Mouse (Mus musculus): ENCODE results near the gene Il27. TPM values are rescaled to one million over a fixed set of nuclear protein-coding genes. Genes with fewer than 3 reads are reported as not detected.

The Il27 gene
- total RNA-seq, 2 experiments from 2014 or later, result not detected

Small RNAs within 50 kb of the gene (microRNA-seq; reads per million reads assigned to microRNA genes)
- gene Mir7059, result 3.2 reads per million

Other genes starting within 250 kb of the Il27 start
- 1 to 10 TPM; 4.0 to 4.1 TPM for gene Lat, start 225.4 kb downstream of the Il27 start, total RNA-seq (2021)
- 10 to 100 TPM; 36.6 to 43.9 TPM for gene Spns1, start 217.5 kb downstream of the Il27 start, total RNA-seq (2021)
- gene Nfatc2ip, start 198.2 kb downstream of the Il27 start, total RNA-seq (2021), result 1 to 10 TPM; 6.9 to 7.3 TPM
- 1 to 10 TPM; 4.0 to 4.9 TPM for gene Cd19, start 180.1 kb downstream of the Il27 start, total RNA-seq (2021)
- 10 to 100 TPM; 26.5 to 42.3 TPM for gene Rabep2, start 166.2 kb downstream of the Il27 start, total RNA-seq (2021)
- gene Atp2a1, start 131.8 kb downstream of the Il27 start, total RNA-seq (2021), result 100 to 1,000 TPM; 189 to 579 TPM
- 10 to 100 TPM; 47.5 to 53.4 TPM for gene Sh2b1, start 119.5 kb downstream of the Il27 start, total RNA-seq (2021)
- 100 to 1,000 TPM; 215 to 222 TPM for gene Tufm, start 107.6 kb downstream of the Il27 start, total RNA-seq (2021)
- gene Atxn2l, start 91.5 kb downstream of the Il27 start, total RNA-seq (2021), result 10 to 100 TPM; 65.0 to 84.5 TPM
- 100 to 1,000 TPM; 214 to 223 TPM for gene Eif3c, start 28.5 kb downstream of the Il27 start, total RNA-seq (2021)
- gene Apobr, start 10.0 kb downstream of the Il27 start, total RNA-seq (2021), result 1 to 10 TPM; 2.1 to 2.2 TPM
- 10 to 100 TPM; 26.1 to 36.1 TPM for gene Cln3, start 9.1 kb downstream of the Il27 start, total RNA-seq (2021)
- gene Nupr1, start 35.9 kb upstream of the Il27 start, total RNA-seq (2021), result 10 to 100 TPM; 14.9 to 19.9 TPM
- gene Sgf29, start 54.4 kb upstream of the Il27 start, total RNA-seq (2021), result 10 to 100 TPM; 31.3 to 46.9 TPM
- gene Sult1a1, start 81.5 kb upstream of the Il27 start, total RNA-seq (2021), result 100 to 1,000 TPM in 1 of 2 experiments, 10 to 100 TPM in 1; 53.9 to 125 TPM
- 10 to 100 TPM; 67.6 to 81.0 TPM for gene Bola2, start 100.5 kb upstream of the Il27 start, total RNA-seq (2021)
- 10 to 100 TPM in 1 of 2 experiments, 1 to 10 TPM in 1; 8.2 to 15.0 TPM for gene Slx1b, start 100.8 kb upstream of the Il27 start, total RNA-seq (2021)
- 10 to 100 TPM; 36.1 to 39.3 TPM for gene Coro1a, start 112.8 kb upstream of the Il27 start, total RNA-seq (2021)
- 100 to 1,000 TPM; 125 to 158 TPM for gene Mapk3, start 164.7 kb upstream of the Il27 start, total RNA-seq (2021)
- gene Gdpd3, start 171.4 kb upstream of the Il27 start, total RNA-seq (2021), result 1 to 10 TPM; 3.4 to 8.6 TPM
- 100 to 1,000 TPM; 140 to 147 TPM for gene Ypel3, start 182.0 kb upstream of the Il27 start, total RNA-seq (2021)
- 1 to 10 TPM in 1 of 2 experiments, under 1 TPM in 1; 0.60 to 1.2 TPM for gene Tbx6, start 186.5 kb upstream of the Il27 start, total RNA-seq (2021)
- gene Ppp4c, start 197.6 kb upstream of the Il27 start, total RNA-seq (2021), result 100 to 1,000 TPM; 103 to 107 TPM
- 10 to 100 TPM; 29.0 to 36.1 TPM for gene Fam57b, start 202.7 kb upstream of the Il27 start, total RNA-seq (2021)
- gene 4930451I11Rik, start 236.7 kb upstream of the Il27 start, total RNA-seq (2021), result not detected

Data from adrenal gland, postnatal 10 days (tissue).